Mouse (Mus musculus): Measurements from ENCODE around the gene Kntc1. TPM values are rescaled to one million over a fixed set of nuclear protein-coding genes. Genes with fewer than 3 reads are reported as not detected.
"Not testable (repeated sequence)": the region's sequence is repeated elsewhere in the genome, so short reads cannot be mapped to it uniquely, and the experiment has no call there.

Kntc1 gene
- 1 to 10 TPM; 2.8 to 4.2 TPM for polyA plus RNA-seq (2017; shearing (Covaris generic))

- ATAC-seq: peak; percentile 97
Observed at GRCm38 (mm10) chr5:123749065-123750064, at the start of gene Kntc1, which contains the start of gene Rsrc2. TSS of gene Kntc1 (plus strand) at chr5:123749716. TSS of gene Rsrc2 (minus strand) at chr5:123749414.

DNA sequence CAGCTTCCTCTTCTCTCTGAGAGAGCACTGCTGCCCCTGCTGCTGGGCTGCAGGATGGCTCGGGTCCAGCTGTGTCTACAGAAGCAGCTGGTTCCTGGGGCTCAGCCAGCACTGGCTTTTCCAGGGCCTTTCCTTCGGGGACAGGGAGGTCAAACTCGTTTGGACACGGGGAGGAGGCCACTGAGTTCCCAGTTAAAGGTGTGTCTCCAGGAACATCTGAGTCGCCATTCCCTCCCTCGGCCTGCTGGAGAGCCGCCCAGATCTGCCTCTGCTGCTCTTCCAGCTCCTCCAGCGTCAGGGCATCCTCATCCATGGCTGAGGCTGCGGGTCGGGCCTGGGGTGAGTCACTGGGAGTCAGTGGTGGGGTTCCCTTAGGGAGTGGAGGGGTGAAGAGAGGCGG lies 48.9 kb upstream of the Kntc1 start:
- no peak for ATAC-seq

GRCm38 (mm10) chr5:123708598-123708997 lies 40.9 kb upstream of the Kntc1 start:
- ATAC-seq: no peak

- ATAC-seq: no peak
Observed at GRCm38 (mm10) chr5:123709571-123709970, 39.9 kb upstream of the Kntc1 start.

- ATAC-seq: no peak
Observed at GRCm38 (mm10) chr5:123713782-123714181, 35.7 kb upstream of the Kntc1 start.

GRCm38 (mm10) chr5:123714622-123715021 lies 34.9 kb upstream of the Kntc1 start:
- no peak for ATAC-seq

DNA sequence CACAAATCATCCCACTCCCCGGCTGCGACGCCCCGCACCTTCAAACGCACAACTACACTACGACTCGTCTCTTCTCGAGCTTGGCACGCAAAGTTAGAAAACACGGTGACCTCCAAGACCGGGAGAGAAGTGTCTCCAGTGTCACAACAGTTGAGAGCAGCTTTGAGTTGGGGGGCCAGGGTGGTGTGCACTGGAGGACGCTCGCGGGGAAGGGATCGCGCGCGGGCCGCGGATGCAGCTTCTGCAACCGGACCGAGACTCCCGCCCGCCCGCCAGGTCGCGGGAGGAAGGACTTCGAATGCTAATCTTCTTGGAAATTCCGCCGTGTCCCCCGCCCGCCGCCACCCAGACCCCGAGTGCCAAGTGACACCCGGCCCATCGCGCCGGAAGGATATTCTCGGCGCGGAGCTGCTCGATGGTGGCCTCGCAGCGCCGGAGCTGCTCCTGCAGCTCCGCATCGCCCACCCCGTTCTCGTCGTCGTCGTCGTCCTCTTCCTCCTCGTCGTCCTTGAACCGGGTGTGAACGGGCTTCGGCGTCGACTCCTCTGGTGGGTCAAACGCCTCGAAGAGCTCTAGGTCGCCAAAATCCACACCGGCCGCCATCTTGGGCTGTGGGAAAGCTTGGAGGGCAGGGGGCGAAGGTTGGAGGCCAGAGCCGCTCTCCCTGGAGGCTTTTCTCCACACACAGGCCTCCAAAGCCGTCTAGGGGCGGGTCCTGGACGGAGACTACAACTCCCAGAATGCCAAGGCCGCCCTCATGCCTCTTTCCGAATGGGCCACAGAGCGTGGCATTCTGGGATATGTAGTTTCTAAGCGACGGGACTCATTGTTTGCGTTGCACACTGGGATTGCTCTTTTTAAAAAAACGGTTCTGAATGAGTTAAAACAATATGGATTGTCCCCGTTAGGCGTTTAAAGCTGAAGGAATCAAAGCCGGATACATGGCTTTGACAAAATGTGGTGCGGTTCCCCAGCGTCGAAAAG lies 28.9 kb upstream of the Kntc1 start, which contains the start of gene Zcchc8:
Gene Zcchc8, minus strand, starts transcription at position 773 of the 984 bp plus-strand sequence.
- peak; percentile 99 for ATAC-seq

GRCm38 (mm10) chr5:123723816-123724215 lies 25.7 kb upstream of the Kntc1 start:
- ATAC-seq: not testable (repeated sequence)

- ATAC-seq: no peak
Observed at GRCm38 (mm10) chr5:123730981-123731380, 18.5 kb upstream of the Kntc1 start.

DNA sequence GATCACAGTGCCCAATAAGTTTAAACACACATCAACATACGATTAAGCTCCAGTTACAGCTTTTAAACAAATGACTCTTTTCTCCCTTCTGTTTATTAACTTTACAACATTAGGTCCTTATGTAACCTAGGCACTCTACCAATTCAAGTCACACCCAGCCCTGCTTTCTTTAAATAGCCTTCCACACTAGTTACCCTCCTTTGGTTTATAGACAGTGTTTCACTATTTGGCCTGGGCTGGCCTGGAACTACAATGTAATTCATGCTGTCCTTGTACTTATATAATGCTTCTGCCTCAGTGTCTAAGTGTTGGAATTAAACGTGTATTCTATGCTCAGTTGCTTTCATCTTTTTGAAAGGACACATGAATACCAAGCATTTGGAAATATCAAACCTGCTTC lies 5.2 kb upstream of the Kntc1 start:
- ATAC-seq: no peak

GRCm38 (mm10) chr5:123746253-123746652 lies 3.3 kb upstream of the Kntc1 start:
- ATAC-seq: no peak

DNA sequence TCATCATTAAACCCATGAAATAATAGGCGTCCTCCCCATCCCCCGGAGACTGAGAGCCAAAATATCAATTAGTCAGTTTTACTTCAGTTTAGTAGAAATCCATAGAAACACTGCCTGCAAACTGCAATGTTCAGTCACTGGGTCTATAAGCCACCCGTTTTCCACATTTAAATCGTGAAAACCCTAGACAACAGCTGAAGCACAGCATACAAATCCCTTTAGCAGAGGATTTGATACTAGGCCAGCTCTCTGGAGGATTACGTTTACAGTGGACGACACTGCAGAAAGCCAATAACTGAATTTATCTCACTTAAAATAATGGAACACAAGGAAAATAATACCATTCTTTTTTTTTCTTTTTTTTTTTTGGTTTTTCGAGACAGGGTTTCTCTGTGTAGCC lies 1.9 kb upstream of the Kntc1 start:
- no peak for ATAC-seq

GRCm38 (mm10) chr5:123748339-123749064 lies 1.0 kb upstream of the Kntc1 start:
- ATAC-seq: no peak

GRCm38 (mm10) chr5:123765506-123765905 lies 16.0 kb downstream of the Kntc1 start:
- ATAC-seq: no peak

DNA sequence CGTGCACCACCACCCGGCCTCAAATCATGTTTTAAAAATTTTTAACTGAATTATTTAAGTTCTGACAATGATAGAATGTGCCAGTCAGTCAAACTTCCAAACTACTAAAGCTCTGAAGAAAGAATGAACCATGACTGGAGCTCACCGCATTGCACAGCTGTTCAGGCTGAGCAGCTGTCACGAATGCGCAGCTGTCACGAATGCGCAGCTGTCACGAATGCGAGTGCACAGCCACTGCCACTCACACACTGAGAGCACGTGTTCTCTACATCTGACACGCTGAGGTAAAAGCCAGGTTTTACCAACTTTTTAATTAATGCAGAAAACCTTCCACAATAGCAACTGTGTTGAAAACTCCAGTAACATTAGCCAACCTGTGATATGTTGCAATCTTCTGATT lies 16.9 kb downstream of the Kntc1 start:
- not testable (repeated sequence) for ATAC-seq

GRCm38 (mm10) chr5:123773441-123773840 lies 23.9 kb downstream of the Kntc1 start:
- ATAC-seq: no peak

DNA sequence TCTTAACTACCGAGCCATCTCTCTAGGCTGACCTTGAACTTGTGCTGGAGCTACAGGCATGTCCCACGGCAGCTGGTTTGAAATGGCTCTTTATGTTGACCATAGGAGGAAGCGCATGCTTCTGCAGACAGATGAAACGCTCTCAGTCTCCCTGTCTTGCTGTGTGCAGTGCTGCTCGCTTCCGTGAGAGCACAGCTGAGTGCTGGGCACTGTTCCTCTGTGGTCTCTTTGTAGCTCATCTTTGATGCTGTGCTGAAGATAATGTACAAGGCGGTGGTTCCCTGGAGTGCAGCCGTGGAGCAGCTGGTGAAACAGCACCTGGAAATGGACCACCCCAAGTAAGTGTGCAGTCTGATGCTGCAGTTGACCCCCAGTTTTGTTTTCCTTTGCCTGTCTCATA lies 31.2 kb downstream of the Kntc1 start:
- no peak for ATAC-seq

DNA sequence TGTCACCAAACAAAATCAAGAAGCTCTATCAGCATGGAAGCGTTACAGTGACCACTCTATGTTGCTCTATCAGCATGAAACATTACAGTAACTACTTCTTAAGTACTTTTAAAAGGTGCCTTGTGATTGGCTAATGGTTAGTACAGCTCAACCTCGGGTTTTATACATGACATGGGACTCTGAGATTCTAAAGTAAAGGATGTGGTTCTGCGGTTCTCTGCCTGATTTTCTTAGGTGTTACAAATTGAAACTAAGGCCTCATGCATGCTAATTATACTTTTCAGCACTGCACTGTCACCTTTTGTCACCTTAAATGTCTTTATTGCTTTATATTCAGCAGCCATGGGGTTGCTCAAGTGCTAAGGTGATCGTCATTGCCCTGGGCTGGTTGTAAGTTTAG lies 32.3 kb downstream of the Kntc1 start:
- peak; percentile 89 for ATAC-seq

DNA sequence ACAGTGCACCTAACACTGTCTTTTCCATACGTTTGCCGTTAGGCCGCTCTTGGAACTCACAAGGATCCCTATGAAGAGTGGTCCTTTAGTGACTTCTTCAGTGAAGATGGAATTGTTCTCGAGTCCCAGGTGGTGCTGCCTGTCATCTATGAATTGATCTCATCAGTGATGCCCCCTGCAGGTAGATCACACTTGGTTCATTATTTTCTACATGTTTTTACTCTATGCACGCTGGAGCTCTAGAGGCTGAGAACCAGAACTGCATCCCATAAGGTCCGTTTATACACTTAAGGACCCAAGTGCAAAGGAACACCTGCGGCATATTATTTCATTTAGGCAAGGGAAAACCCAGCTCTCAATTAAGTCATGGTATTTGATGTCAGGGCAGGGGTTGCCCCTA lies 39.5 kb downstream of the Kntc1 start:
- ATAC-seq: no peak

GRCm38 (mm10) chr5:123793081-123793480 lies 43.6 kb downstream of the Kntc1 start:
- no peak for ATAC-seq

- ATAC-seq: no peak
Observed at GRCm38 (mm10) chr5:123806334-123806733, 56.8 kb downstream of the Kntc1 start.

GRCm38 (mm10) chr5:123808541-123808940 lies 59.0 kb downstream of the Kntc1 start:
- ATAC-seq: no peak
